Mouse (Mus musculus): ENCODE results near the gene Ccdc159. TPM values are rescaled to one million over a fixed set of nuclear protein-coding genes. Genes with fewer than 3 reads are reported as not detected.
A peak's percentile ranks its signal among the peaks of the same experiment; 100 is the strongest.

Gene Ccdc159
- polyA plus RNA-seq, 1 experiment from 2014 or later, result 3.0 TPM

GRCm38 (mm10) chr9:21918035-21918592, 9.2 kb upstream of the Ccdc159 start, which contains the start of gene Rab3d:
Gene Rab3d, minus strand, starts transcription at chr9:21918192.
- H3K36me3 ChIP-seq (ENCODE audit: control insufficient read depth, insufficient read depth, low read length), result no peaks in the 10 kb centered on the region
- H3K4me1 ChIP-seq (ENCODE audit: control insufficient read depth, insufficient read depth, low read length), result no peaks in the 10 kb centered on the region
- H3K4me2 ChIP-seq (ENCODE audit: low read depth, low read length), result peak within 1 kb of the TSS; percentile 86
- no peak within 1 kb of the TSS for H3K27ac ChIP-seq (replicated peaks; ENCODE audit: low read depth, low read length)
- DNase-seq (ENCODE audit: low spot score), result peak; percentile 98
- H3K9me3 ChIP-seq (ENCODE audit: control insufficient read depth, low read length), result no peaks in the 10 kb centered on the region
- peak; percentile 97 for ATAC-seq (ENCODE audit: low read depth)
- H3K27me3 ChIP-seq (replicated peaks; ENCODE audit: control insufficient read depth, insufficient read depth, low read length), result peaks cover 9% of the 10 kb centered on the region
- 0% methylated on average over 20 of the region's 36 CpGs for WGBS
- peak within 1 kb of the TSS; percentile 62 for H3K9ac ChIP-seq (ENCODE audit: low read depth, low read length)
- H3K4me3 ChIP-seq (ENCODE audit: low read depth, low read length), result peak within 1 kb of the TSS; percentile 60

- H3K9me3 ChIP-seq (ENCODE audit: control insufficient read depth, low read length), result no peaks in the 10 kb centered on the region
- no peak overlapping the region for H3K27ac ChIP-seq (replicated peaks; ENCODE audit: low read depth, low read length)
- 23% methylated on average over 5 of the region's 5 CpGs for WGBS
- H3K36me3 ChIP-seq (ENCODE audit: control insufficient read depth, insufficient read depth, low read length), result no peaks in the 10 kb centered on the region
- H3K4me1 ChIP-seq (ENCODE audit: control insufficient read depth, insufficient read depth, low read length), result no peaks in the 10 kb centered on the region
- H3K4me2 ChIP-seq (ENCODE audit: low read depth, low read length), result peak overlapping the region; percentile 86
- DNase-seq (ENCODE audit: low spot score) (no peak), ATAC-seq (ENCODE audit: low read depth) (no peak)
- peaks cover 9% of the 10 kb centered on the region for H3K27me3 ChIP-seq (replicated peaks; ENCODE audit: control insufficient read depth, insufficient read depth, low read length)
- H3K9ac ChIP-seq (ENCODE audit: low read depth, low read length), result no peak overlapping the region
- H3K4me3 ChIP-seq (ENCODE audit: low read depth, low read length), result peak overlapping the region; percentile 60
Observed at GRCm38 (mm10) chr9:21918692-21919384, 8.4 kb upstream of the Ccdc159 start.

GRCm38 (mm10) chr9:21923036-21923435, 4.2 kb upstream of the Ccdc159 start:
- 86% methylated on average over 4 of the region's 4 CpGs for WGBS
- H3K4me1 ChIP-seq (ENCODE audit: control insufficient read depth, insufficient read depth, low read length), result peaks cover 8% of the 10 kb centered on the region
- H3K27me3 ChIP-seq (replicated peaks; ENCODE audit: control insufficient read depth, insufficient read depth, low read length), result no peaks in the 10 kb centered on the region
- no peaks in the 10 kb centered on the region for H3K9me3 ChIP-seq (ENCODE audit: control insufficient read depth, low read length)
- no peak overlapping the region for H3K27ac ChIP-seq (replicated peaks; ENCODE audit: low read depth, low read length)
- no peak overlapping the region for H3K4me3 ChIP-seq (ENCODE audit: low read depth, low read length)
- H3K9ac ChIP-seq (ENCODE audit: low read depth, low read length), result no peak overlapping the region
- ATAC-seq (ENCODE audit: low read depth) (no peak), DNase-seq (ENCODE audit: low spot score) (no peak)
- H3K4me2 ChIP-seq (ENCODE audit: low read depth, low read length), result no peak overlapping the region
- H3K36me3 ChIP-seq (ENCODE audit: control insufficient read depth, insufficient read depth, low read length), result no peaks in the 10 kb centered on the region

GRCm38 (mm10) chr9:21923490-21924098, 3.7 kb upstream of the Ccdc159 start:
- no peak overlapping the region for H3K4me3 ChIP-seq (ENCODE audit: low read depth, low read length)
- no peak overlapping the region for H3K4me2 ChIP-seq (ENCODE audit: low read depth, low read length)
- H3K4me1 ChIP-seq (ENCODE audit: control insufficient read depth, insufficient read depth, low read length), result peaks cover 8% of the 10 kb centered on the region
- 56% methylated on average over 3 of the region's 3 CpGs for WGBS
- H3K36me3 ChIP-seq (ENCODE audit: control insufficient read depth, insufficient read depth, low read length), result no peaks in the 10 kb centered on the region
- H3K27ac ChIP-seq (replicated peaks; ENCODE audit: low read depth, low read length), result 0 out of 2 replicates have a peak overlapping the region, but pooled peaks have one; percentile 40
- H3K9ac ChIP-seq (ENCODE audit: low read depth, low read length), result no peak overlapping the region
- no peak for DNase-seq (ENCODE audit: low spot score)
- no peaks in the 10 kb centered on the region for H3K9me3 ChIP-seq (ENCODE audit: control insufficient read depth, low read length)
- no peak for ATAC-seq (ENCODE audit: low read depth)
- no peaks in the 10 kb centered on the region for H3K27me3 ChIP-seq (replicated peaks; ENCODE audit: control insufficient read depth, insufficient read depth, low read length)

GRCm38 (mm10) chr9:21924099-21924493, 3.2 kb upstream of the Ccdc159 start:
- Histone ChIP-seq H3K9me3 (ENCODE audit: control insufficient read depth, low read length) (no peaks in the 10 kb centered on the region), H3K27me3 (replicated peaks; ENCODE audit: control insufficient read depth, insufficient read depth, low read length) (no peaks in the 10 kb centered on the region), H3K4me1 (ENCODE audit: control insufficient read depth, insufficient read depth, low read length) (peaks cover 8% of the 10 kb centered on the region), H3K9ac (ENCODE audit: low read depth, low read length) (no peak overlapping the region), H3K4me2 (ENCODE audit: low read depth, low read length) (no peak overlapping the region), H3K27ac (replicated peaks; ENCODE audit: low read depth, low read length) (0 out of 2 replicates have a peak overlapping the region, but pooled peaks have one; percentile 40), H3K4me3 (ENCODE audit: low read depth, low read length) (no peak overlapping the region), H3K36me3 (ENCODE audit: control insufficient read depth, insufficient read depth, low read length) (no peaks in the 10 kb centered on the region)
- ATAC-seq (ENCODE audit: low read depth) (peak; percentile 44), DNase-seq (ENCODE audit: low spot score) (peak; percentile 81)
- 56% methylated on average over 6 of the region's 6 CpGs for WGBS

- ATAC-seq (ENCODE audit: low read depth) (no peak), DNase-seq (ENCODE audit: low spot score) (no peak)
- no peak overlapping the region for H3K4me2 ChIP-seq (ENCODE audit: low read depth, low read length)
- H3K36me3 ChIP-seq (ENCODE audit: control insufficient read depth, insufficient read depth, low read length), result no peaks in the 10 kb centered on the region
- H3K9me3 ChIP-seq (ENCODE audit: control insufficient read depth, low read length), result no peaks in the 10 kb centered on the region
- no peak overlapping the region for H3K27ac ChIP-seq (replicated peaks; ENCODE audit: low read depth, low read length)
- no peak overlapping the region for H3K9ac ChIP-seq (ENCODE audit: low read depth, low read length)
- no peak overlapping the region for H3K4me3 ChIP-seq (ENCODE audit: low read depth, low read length)
- peaks cover 8% of the 10 kb centered on the region for H3K4me1 ChIP-seq (ENCODE audit: control insufficient read depth, insufficient read depth, low read length)
- no peaks in the 10 kb centered on the region for H3K27me3 ChIP-seq (replicated peaks; ENCODE audit: control insufficient read depth, insufficient read depth, low read length)
- 89% methylated on average over 3 of the region's 3 CpGs for WGBS
Observed at GRCm38 (mm10) chr9:21925034-21925433, 2.2 kb upstream of the Ccdc159 start.

- H3K4me1 ChIP-seq (ENCODE audit: control insufficient read depth, insufficient read depth, low read length), result peaks cover 8% of the 10 kb centered on the region
- no peaks in the 10 kb centered on the region for H3K36me3 ChIP-seq (ENCODE audit: control insufficient read depth, insufficient read depth, low read length)
- no peak overlapping the region for H3K27ac ChIP-seq (replicated peaks; ENCODE audit: low read depth, low read length)
- no peak overlapping the region for H3K9ac ChIP-seq (ENCODE audit: low read depth, low read length)
- no peak overlapping the region for H3K4me2 ChIP-seq (ENCODE audit: low read depth, low read length)
- no peaks in the 10 kb centered on the region for H3K9me3 ChIP-seq (ENCODE audit: control insufficient read depth, low read length)
- DNase-seq (ENCODE audit: low spot score) (no peak), ATAC-seq (ENCODE audit: low read depth) (no peak)
- H3K27me3 ChIP-seq (replicated peaks; ENCODE audit: control insufficient read depth, insufficient read depth, low read length), result no peaks in the 10 kb centered on the region
- H3K4me3 ChIP-seq (ENCODE audit: low read depth, low read length), result no peak overlapping the region
- WGBS, result 92% methylated on average over 1 of the region's 1 CpGs
Observed at GRCm38 (mm10) chr9:21925506-21925905, 1.8 kb upstream of the Ccdc159 start.

GRCm38 (mm10) chr9:21926155-21926554, 1.1 kb upstream of the Ccdc159 start:
- peaks cover 8% of the 10 kb centered on the region for H3K4me1 ChIP-seq (ENCODE audit: control insufficient read depth, insufficient read depth, low read length)
- H3K27me3 ChIP-seq (replicated peaks; ENCODE audit: control insufficient read depth, insufficient read depth, low read length), result no peaks in the 10 kb centered on the region
- peak overlapping the region; percentile 49 for H3K4me3 ChIP-seq (ENCODE audit: low read depth, low read length)
- H3K36me3 ChIP-seq (ENCODE audit: control insufficient read depth, insufficient read depth, low read length), result no peaks in the 10 kb centered on the region
- H3K4me2 ChIP-seq (ENCODE audit: low read depth, low read length), result peak overlapping the region; percentile 63
- no peak overlapping the region for H3K27ac ChIP-seq (replicated peaks; ENCODE audit: low read depth, low read length)
- WGBS, result 80% methylated on average over 6 of the region's 6 CpGs
- H3K9ac ChIP-seq (ENCODE audit: low read depth, low read length), result peak overlapping the region; percentile 67; the same call in 1 of the 2 replicates
- DNase-seq (ENCODE audit: low spot score) (no peak), ATAC-seq (ENCODE audit: low read depth) (no peak)
- no peaks in the 10 kb centered on the region for H3K9me3 ChIP-seq (ENCODE audit: control insufficient read depth, low read length)

Data from embryonic facial prominence, embryonic 14.5 days (tissue).